Mouse (Mus musculus) skeletal muscle tissue, adult 2 months (tissue): ENCODE measurements around the gene Vmn1r169.
"Not testable (repeated sequence)": the region's sequence is repeated elsewhere in the genome, so short reads cannot be mapped to it uniquely, and the experiment has no call there.

Source experiments
- DNase-seq: peaks from one replicate; pipeline ENCODE4 v3.0.0-alpha.2; 2012; ENCODE audit warnings: low read depth, low spot score

Vmn1r169 gene

DNA sequence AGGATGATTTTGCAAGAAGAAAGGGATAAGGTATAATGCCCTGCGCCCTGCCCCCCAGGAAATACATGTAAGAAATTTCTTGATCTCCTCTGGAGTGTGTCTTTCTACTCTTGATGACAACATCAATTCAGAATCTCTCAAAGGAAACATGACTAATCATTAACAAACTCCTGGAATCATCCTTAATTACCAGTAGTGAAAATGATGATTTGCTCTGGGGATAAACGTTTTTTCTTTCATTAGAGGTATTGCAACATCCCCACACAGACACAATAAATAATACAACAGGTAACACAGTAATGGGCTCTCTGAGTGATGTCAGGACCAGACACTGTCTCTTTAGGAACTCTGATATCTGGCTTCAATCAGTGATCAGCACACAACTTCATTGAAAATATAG is at the start of gene Vmn1r169:
Vmn1r169 (plus strand) TSS at position 301 of the 400 bp plus-strand sequence.
- DNase-seq: not testable (repeated sequence)

DNA sequence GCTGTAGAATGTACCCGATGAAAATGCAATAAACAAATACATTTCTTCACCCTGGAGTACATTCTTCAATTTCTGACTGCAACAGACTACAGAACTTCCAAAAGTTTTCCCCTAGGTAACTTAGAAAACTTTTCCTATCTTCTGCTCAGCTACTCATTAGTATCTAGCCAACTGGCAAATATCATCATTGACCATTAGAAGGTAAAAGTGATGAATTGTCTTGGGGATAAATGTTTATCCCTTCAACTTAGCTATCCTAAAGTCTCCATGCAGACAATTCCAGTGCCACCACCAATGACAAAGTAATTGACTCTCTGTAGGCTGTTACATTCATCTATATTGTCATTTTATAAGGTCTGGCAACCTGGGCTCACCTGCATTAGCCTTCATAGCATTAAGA is 35.9 kb upstream of the Vmn1r169 start, which contains the start of gene Vmn1r168:
Vmn1r168 (plus strand) TSS at position 301 of the 400 bp plus-strand sequence.
- DNase-seq: not testable (repeated sequence)

DNA sequence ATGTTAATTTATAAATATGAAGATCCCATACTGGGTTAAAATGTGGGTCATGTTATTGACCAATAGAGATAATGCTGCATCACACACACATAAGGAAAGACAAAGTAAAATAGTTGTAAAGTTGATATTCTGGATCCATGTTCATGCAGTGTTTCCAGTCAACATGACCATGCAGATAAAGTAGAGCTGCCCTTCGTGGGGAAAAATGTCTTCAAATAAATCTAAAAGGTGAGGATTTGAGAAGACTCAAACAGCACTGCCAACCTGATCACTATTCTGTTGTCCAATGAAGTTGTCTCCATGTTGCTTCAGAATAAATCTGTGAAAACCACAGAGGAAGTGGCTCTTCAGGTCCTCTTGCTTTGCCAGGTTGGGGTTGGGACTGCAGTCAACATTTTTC is 30.5 kb downstream of the Vmn1r169 start, which contains the start of gene Vmn1r170:
Vmn1r170 (plus strand) TSS at position 301 of the 400 bp plus-strand sequence.
- DNase-seq: not testable (repeated sequence)
